Mouse (Mus musculus) retina, adult 2 months (tissue): ENCODE results near the gene Dusp27.

Experiments
- DNase-seq: peaks from one replicate; pipeline ENCODE4 v3.0.0-alpha.2; 2012; ENCODE audit warnings: low read depth, low spot score

Gene Dusp27

GRCm38 (mm10) chr1:166127719-166128118 is at the start of gene Dusp27:
Dusp27 (minus strand) TSS chr1:166127922.
- DNase-seq, result no peak

- no peak for DNase-seq
These were observed 45.9 kb upstream of the Dusp27 start for GRCm38 (mm10) chr1:166173621-166174020.

- no peak for DNase-seq
These were observed 45.3 kb upstream of the Dusp27 start for GRCm38 (mm10) chr1:166172992-166173391.

GRCm38 (mm10) chr1:166170852-166171251 is 43.1 kb upstream of the Dusp27 start:
- no peak for DNase-seq

GRCm38 (mm10) chr1:166169713-166170112 is 42.0 kb upstream of the Dusp27 start:
- no peak for DNase-seq

GRCm38 (mm10) chr1:166168017-166168416 is 40.3 kb upstream of the Dusp27 start:
- DNase-seq, result no peak

- no peak for DNase-seq
These were observed 39.7 kb upstream of the Dusp27 start for GRCm38 (mm10) chr1:166167405-166167804.

GRCm38 (mm10) chr1:166165159-166165558 is 37.4 kb upstream of the Dusp27 start:
- DNase-seq, result no peak

- DNase-seq, result no peak
These were observed 36.9 kb upstream of the Dusp27 start for GRCm38 (mm10) chr1:166164580-166164979.

GRCm38 (mm10) chr1:166160569-166161445 is 33.1 kb upstream of the Dusp27 start:
- DNase-seq, result peak; percentile 52

GRCm38 (mm10) chr1:166160111-166160510 is 32.4 kb upstream of the Dusp27 start:
- DNase-seq, result no peak

- no peak for DNase-seq
These were observed 30.9 kb upstream of the Dusp27 start for GRCm38 (mm10) chr1:166158664-166159063.

GRCm38 (mm10) chr1:166157712-166158111 is 30.0 kb upstream of the Dusp27 start:
- no peak for DNase-seq

- DNase-seq, result no peak
These were observed 27.4 kb upstream of the Dusp27 start for GRCm38 (mm10) chr1:166155113-166155494.

GRCm38 (mm10) chr1:166154162-166155112 is 26.7 kb upstream of the Dusp27 start:
- DNase-seq, result peak; percentile 57

GRCm38 (mm10) chr1:166153351-166154120 is 25.8 kb upstream of the Dusp27 start:
- DNase-seq, result peak; percentile 61

GRCm38 (mm10) chr1:166152034-166152433 is 24.3 kb upstream of the Dusp27 start:
- no peak for DNase-seq

- no peak for DNase-seq
These were observed 23.6 kb upstream of the Dusp27 start for GRCm38 (mm10) chr1:166151341-166151740.

GRCm38 (mm10) chr1:166150035-166150434 is 22.3 kb upstream of the Dusp27 start:
- DNase-seq, result no peak

GRCm38 (mm10) chr1:166149441-166149840 is 21.7 kb upstream of the Dusp27 start:
- DNase-seq, result no peak

- DNase-seq, result no peak
These were observed 19.9 kb upstream of the Dusp27 start for GRCm38 (mm10) chr1:166147657-166148056.

- no peak for DNase-seq
These were observed 18.9 kb upstream of the Dusp27 start for GRCm38 (mm10) chr1:166146626-166147025.
